In the genomic region with DNA sequence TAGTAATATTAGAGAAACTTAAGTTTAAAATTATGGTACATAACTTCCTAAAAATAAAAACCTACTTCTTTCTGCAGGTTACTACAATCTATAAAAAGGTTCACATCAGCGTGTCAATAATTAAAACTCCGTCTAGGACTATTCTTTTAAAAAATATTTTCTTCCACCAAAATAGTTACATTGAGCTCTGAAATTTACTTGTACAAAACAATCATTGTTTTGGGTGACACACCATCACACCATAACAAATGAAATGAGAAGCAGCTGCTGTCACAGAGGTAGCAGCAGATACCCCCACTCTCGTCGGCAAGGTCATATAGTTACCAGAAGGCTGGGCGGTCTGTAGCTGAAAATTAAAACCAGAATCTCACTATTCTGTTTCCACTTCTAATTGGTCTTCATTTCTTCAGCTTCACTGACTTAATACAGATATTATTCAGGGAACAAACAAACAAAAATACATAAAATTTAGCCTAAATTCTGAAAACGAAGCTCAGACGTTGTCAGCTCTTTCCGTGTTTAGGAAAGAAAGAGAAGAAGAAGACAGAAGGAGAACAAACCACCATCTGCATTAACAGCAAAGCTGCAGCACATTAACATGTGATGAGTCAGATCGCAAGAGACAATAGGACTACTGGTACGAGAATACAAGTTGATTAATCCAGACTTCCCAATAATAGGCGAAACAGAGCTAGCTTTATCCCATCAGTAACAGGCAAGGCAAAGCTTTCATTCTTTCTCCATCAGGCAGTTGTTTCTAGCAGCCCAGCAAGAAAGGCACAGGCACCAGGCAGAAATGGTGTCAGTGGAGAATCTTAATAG, we compare ENCODE assay signal across 8 mouse cellular contexts. TPM values are rescaled to one million over a fixed set of nuclear protein-coding genes. Genes with fewer than 3 reads are reported as not detected.
DNase-seq lines count a peak whose midpoint lies in the region; ATAC-seq and TF ChIP-seq lines count a peak whose summit lies in the region.

No protein-coding gene starts in this region.

- peak overlapping the region; percentile 60 for H3K27ac ChIP-seq in kidney, postnatal 0 days
- peak overlapping the region; percentile 92 for H3K27ac ChIP-seq in forebrain, embryonic 16.5 days (ENCODE audit: low read length)

- no peak overlapping the region for H3K4me3 ChIP-seq in kidney, postnatal 0 days (replicated peaks; ENCODE audit: low read depth, low read length)
- H3K4me3 ChIP-seq in forebrain, embryonic 16.5 days (replicated peaks; ENCODE audit: low read length), result peak overlapping the region; percentile 34
- H3K4me3 ChIP-seq in lung, adult 2 months (replicated peaks; ENCODE audit: extremely low read depth, low read depth, low read length), result no peak overlapping the region

- peak overlapping the region; percentile 18; the same call in 1 of the 2 replicates for H3K9ac ChIP-seq in kidney, postnatal 0 days (ENCODE audit: low read depth, low read length)
- peak overlapping the region; percentile 42 for H3K9ac ChIP-seq in forebrain, embryonic 16.5 days (replicated peaks; ENCODE audit: low read depth, low read length)

- intact Hi-C loops in left cerebral cortex, postnatal 14 days (cut with DNase I), result loop anchor here (2.0 kb wide), 1 partner anchor 120 kb away; no protein-coding TSS in a partner anchor

- H3K9me3 ChIP-seq in kidney, postnatal 0 days (replicated peaks; ENCODE audit: low read length), result no peaks in the 10 kb centered on the region
- H3K9me3 ChIP-seq in forebrain, embryonic 16.5 days (ENCODE audit: control insufficient read depth, low read length), result no peaks in the 10 kb centered on the region

- WGBS in kidney, postnatal 0 days, result 68% methylated on average over 11 of the region's 11 CpGs
- 15% methylated on average over 11 of the region's 11 CpGs for WGBS in forebrain, embryonic 16.5 days
- WGBS in lung, adult 2 months, result 67% methylated on average over 11 of the region's 11 CpGs

- 0 out of 2 replicates have a peak, but pooled peaks cover 9% of the 10 kb centered on the region for H3K4me1 ChIP-seq in kidney, postnatal 0 days (replicated peaks; ENCODE audit: insufficient read depth, low read length)
- H3K4me1 ChIP-seq in forebrain, embryonic 16.5 days (replicated peaks; ENCODE audit: control insufficient read depth, insufficient read depth, low read length), result peaks cover 22% of the 10 kb centered on the region
- no peaks in the 10 kb centered on the region; the same call in 1 of the 2 replicates for H3K4me1 ChIP-seq in lung, adult 2 months (ENCODE audit: control insufficient read depth, insufficient read depth, low read length)

- H3K27me3 ChIP-seq in kidney, postnatal 0 days (ENCODE audit: insufficient read depth, low read length), result no peaks in the 10 kb centered on the region
- H3K27me3 ChIP-seq in forebrain, embryonic 16.5 days (replicated peaks; ENCODE audit: control insufficient read depth, insufficient read depth, low read length), result no peaks in the 10 kb centered on the region

- peak overlapping the region; percentile 53 for H3K4me2 ChIP-seq in kidney, postnatal 0 days (ENCODE audit: low read length)
- H3K4me2 ChIP-seq in forebrain, embryonic 16.5 days (ENCODE audit: low read length), result peak overlapping the region; percentile 50

- no peak for DNase-seq in kidney, postnatal 0 days (ENCODE audit: low spot score)
- DNase-seq in kidney, postnatal 36 days, result no peak
- DNase-seq in adipocyte (ENCODE audit: low spot score), result peak; percentile 57
- DNase-seq in left cerebral cortex, postnatal 14 days (ENCODE audit: low spot score in 2 of 2), result peak; percentile 21 to 24
- peak; percentile 20 for DNase-seq in neural tube, embryonic 10.5 days (ENCODE audit: extremely low spot score, low spot score)
- no peak for DNase-seq in lung, adult 2 months
- DNase-seq in kidney, adult 9 months, result no peak

- H3K36me3 ChIP-seq in kidney, postnatal 0 days (ENCODE audit: insufficient read depth, low read length), result no peaks in the 10 kb centered on the region
- H3K36me3 ChIP-seq in forebrain, embryonic 16.5 days (ENCODE audit: control insufficient read depth, insufficient read depth), result no peaks in the 10 kb centered on the region

- ATAC-seq in kidney, postnatal 0 days (replicated peaks; ENCODE audit: low FRiP score, low read depth), result no peak
- peak; percentile 53; the same call in 1 of the 2 replicates for ATAC-seq in forebrain, embryonic 16.5 days

- TF ChIP-seq POLR2A in lung, adult 2 months (IDR thresholded peaks at IDR 0.05; ENCODE audit: borderline replicate concordance, extremely low read depth, low read depth, low read length), result no peak

- TF ChIP-seq CTCF in kidney, postnatal 0 days (IDR thresholded peaks at IDR 0.05; ENCODE audit: low read depth), result no peak
- TF ChIP-seq CTCF in lung, adult 2 months (IDR thresholded peaks at IDR 0.05; ENCODE audit: insufficient read depth, low read length), result no peak

RNA-seq across cellular contexts. Expression of gene Ankrd28, which starts 49.8 kb away (rescaled TPM):
- 6.5 and 6.8 TPM in 2 replicates for polyA plus RNA-seq in kidney, postnatal 0 days (2015; fragmentation: Nextera tagmentation; extraction: Ambion mirVana)
- 12.2 and 12.4 TPM in 2 replicates for polyA plus RNA-seq in forebrain, embryonic 16.5 days (2015; fragmentation: Nextera tagmentation; extraction: Ambion mirVana)
- total RNA-seq in left cerebral cortex, postnatal 14 days (2021), result 10 to 100 TPM; 46.8 to 54.8 TPM
- polyA plus RNA-seq in lung, adult 2 months (2012; rRNA removed), result 2.8 and 7.2 TPM in 2 replicates

Comparison
In these comparisons a context has a peak if more than half of its experiments do, and no peak if none do; other contexts are left out.
1. DNase-seq: peak in adipocyte (single experiment), left cerebral cortex, postnatal 14 days (2 of 2) and neural tube, embryonic 10.5 days (single experiment); none in kidney, postnatal 0 days (single experiment), kidney, postnatal 36 days (0 of 2), lung, adult 2 months (single experiment) and kidney, adult 9 months (single experiment).